Mouse (Mus musculus) small intestine, adult 2 months (tissue): Measurements from ENCODE around the gene Rps3.

Experiments
- CTCF ChIP-seq: fragments of 200-500 bp; IDR thresholded peaks from 2 replicates; pipeline ENCODE4 v1.5.1; 2012; ENCODE audit warnings: low read depth, mild to moderate bottlenecking, control low read depth, inconsistent platforms, low read length, moderate library complexity, mixed read lengths; ENCODE audit not compliant: insufficient replicate concordance, insufficient read length; ENCODE audit errors: extremely low read depth
- POLR2A ChIP-seq: fragments of 200-500 bp; IDR thresholded peaks from 2 replicates; pipeline ENCODE4 v1.6.1; 2012; ENCODE audit warnings: low read depth, mild to moderate bottlenecking, control low read depth, inconsistent platforms, low read length, moderate library complexity

- TF ChIP-seq POLR2A (no peak), CTCF (peak; percentile 53; the same call in 1 of the 2 replicates)
These were observed 32.8 kb downstream of the Rps3 start for GRCm38 (mm10) chr7:99450703-99451102.
